In the genomic region with DNA sequence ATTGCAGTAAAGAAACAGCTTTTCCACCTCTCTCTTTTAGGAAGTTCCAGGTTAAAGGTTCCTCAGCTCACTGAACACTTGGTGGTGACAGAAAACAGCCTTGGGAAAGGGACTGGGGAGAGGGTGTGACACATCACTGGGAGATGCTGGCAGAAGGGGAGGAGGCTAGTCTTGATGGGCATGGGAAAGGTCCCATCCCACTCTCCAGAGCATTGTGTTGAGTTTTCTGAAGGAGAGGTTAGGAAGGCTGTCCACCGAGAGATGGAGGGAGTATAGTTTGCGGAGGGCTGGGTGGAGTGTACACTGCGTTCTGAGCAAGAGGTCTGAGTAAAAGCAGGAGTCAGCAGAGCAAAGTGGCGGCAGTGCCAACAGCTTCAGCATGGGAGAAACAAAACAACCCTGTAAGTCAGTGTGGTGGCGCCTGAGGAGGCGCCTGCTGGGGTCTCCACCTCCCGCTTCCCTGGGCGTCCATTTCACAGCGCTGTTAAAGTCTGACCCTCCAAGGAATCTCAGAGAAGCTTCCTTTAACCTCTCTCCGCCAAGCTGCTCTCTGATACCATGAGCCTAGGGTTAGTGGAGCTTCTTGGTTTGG, we compare ENCODE assay signal across 13 mouse cellular contexts. TPM values are rescaled to one million over a fixed set of nuclear protein-coding genes. Genes with fewer than 3 reads are reported as not detected.
A peak's percentile ranks its signal among the peaks of the same experiment; 100 is the strongest.
DNase-seq lines count a peak whose midpoint lies in the region; ATAC-seq lines count a peak whose summit lies in the region.
"Had no signal": no experiment of that assay in that cellular context is flagged by ENCODE, and none has a peak within 500 bp of the region (broad histone marks: within the 10 kb centered on the region; RNA-seq: fewer than 3 reads in every experiment).

No protein-coding gene starts in this region.

- H3K9ac ChIP-seq in kidney, embryonic 16.5 days (replicated peaks; ENCODE audit: low read length) = no peak overlapping the region
- no peak overlapping the region for H3K9ac ChIP-seq in hindbrain, embryonic 12.5 days

- no peak; the same call in 1 of the 2 replicates for ATAC-seq in kidney, embryonic 16.5 days (ENCODE audit: low FRiP score, low TSS enrichment)
- ATAC-seq in hindbrain, embryonic 12.5 days (ENCODE audit: low FRiP score) = 0 out of 2 replicates have a peak, but pooled peaks have one; percentile 11

- DNase-seq in cerebellum, adult 11-12 months = peak; percentile 14
- DNase-seq in cerebellum, adult 9-11 months = no peak
- no peak for DNase-seq in kidney, postnatal 36 days
- DNase-seq in Muller cell, postnatal 12 days (ENCODE audit: inconsistent ontology term) = peak; percentile 58
- DNase-seq in testis, postnatal 10 days (ENCODE audit: low spot score) = no peak
- no peak for DNase-seq in thymus, postnatal 0 days (ENCODE audit: low spot score)
- DNase-seq: gastrocnemius, adult 2 months; kidney, adult 9 months; lung, postnatal 36 days; thymus, adult 2 months had no signal

- peak overlapping the region; percentile 10; the same call in 1 of the 2 replicates for H3K27ac ChIP-seq in kidney, embryonic 16.5 days (ENCODE audit: low read length)
- peak overlapping the region; percentile 48; the same call in 1 of the 2 replicates for H3K27ac ChIP-seq in hindbrain, embryonic 12.5 days
- H3K27ac ChIP-seq: gastrocnemius, adult 2 months had no signal

- no peak overlapping the region for H3K4me2 ChIP-seq in kidney, embryonic 16.5 days (replicated peaks; ENCODE audit: low read depth, low read length)
- H3K4me2 ChIP-seq in hindbrain, embryonic 12.5 days (replicated peaks) = no peak overlapping the region
- H3K4me2 ChIP-seq: liver, embryonic 11.5 days had no signal

- WGBS in kidney, embryonic 16.5 days = 42% methylated on average over 10 of the region's 10 CpGs
- WGBS in hindbrain, embryonic 12.5 days = 43% methylated on average over 10 of the region's 10 CpGs

- H3K4me1 ChIP-seq in kidney, embryonic 16.5 days (ENCODE audit: insufficient read depth, low read length) = peaks cover 35% of the 10 kb centered on the region
- peaks cover 24% of the 10 kb centered on the region for H3K4me1 ChIP-seq in hindbrain, embryonic 12.5 days

- H3K4me3 ChIP-seq in kidney, embryonic 16.5 days (ENCODE audit: low read length) = no peak overlapping the region
- no peak overlapping the region for H3K4me3 ChIP-seq in hindbrain, embryonic 12.5 days
- H3K4me3 ChIP-seq: gastrocnemius, adult 2 months had no signal

- no peaks in the 10 kb centered on the region for H3K27me3 ChIP-seq in kidney, embryonic 16.5 days (ENCODE audit: insufficient read depth, low read length)
- no peaks in the 10 kb centered on the region for H3K27me3 ChIP-seq in hindbrain, embryonic 12.5 days

- H3K36me3 ChIP-seq in kidney, embryonic 16.5 days (ENCODE audit: insufficient read depth, low read length) = peaks cover 46% of the 10 kb centered on the region
- peaks cover 58% of the 10 kb centered on the region for H3K36me3 ChIP-seq in hindbrain, embryonic 12.5 days

- no peaks in the 10 kb centered on the region for H3K9me3 ChIP-seq in kidney, embryonic 16.5 days (ENCODE audit: low read length)
- H3K9me3 ChIP-seq in hindbrain, embryonic 12.5 days (replicated peaks) = no peaks in the 10 kb centered on the region

RNA-seq across cellular contexts. Expression of a gene that starts 12.7 kb away (rescaled TPM):
- 0.24 and 0.35 TPM in 2 replicates for polyA plus RNA-seq in kidney, embryonic 16.5 days (2015; fragmentation: Nextera tagmentation; extraction: Ambion mirVana)
- 0.50 and 0.79 TPM in 2 replicates for polyA plus RNA-seq in hindbrain, embryonic 12.5 days (2016; fragmentation: Nextera tagmentation; extraction: Ambion mirVana)
- 0.04 and 0.12 TPM in 2 replicates for polyA plus RNA-seq in thymus, postnatal 0 days (2015; fragmentation: Nextera tagmentation; extraction: Ambion mirVana)

Comparison
In these comparisons a context has a peak if more than half of its experiments do, and no peak if none do; other contexts are left out.
1. DNase-seq: peak in cerebellum, adult 11-12 months (single experiment) and Muller cell, postnatal 12 days (single experiment); none in cerebellum, adult 9-11 months (single experiment), kidney, postnatal 36 days (0 of 2), testis, postnatal 10 days (single experiment) and thymus, postnatal 0 days (single experiment).